Mouse (Mus musculus) spleen, postnatal 4 days (tissue): Measurements from ENCODE around the gene Catsper2.

Source experiments
- DNase-seq, 2 experiments: peaks; one replicate each; pipeline ENCODE4 v3.0.0; 2022; ENCODE audit warnings: low spot score in 2 of 2

The Catsper2 gene

DNA sequence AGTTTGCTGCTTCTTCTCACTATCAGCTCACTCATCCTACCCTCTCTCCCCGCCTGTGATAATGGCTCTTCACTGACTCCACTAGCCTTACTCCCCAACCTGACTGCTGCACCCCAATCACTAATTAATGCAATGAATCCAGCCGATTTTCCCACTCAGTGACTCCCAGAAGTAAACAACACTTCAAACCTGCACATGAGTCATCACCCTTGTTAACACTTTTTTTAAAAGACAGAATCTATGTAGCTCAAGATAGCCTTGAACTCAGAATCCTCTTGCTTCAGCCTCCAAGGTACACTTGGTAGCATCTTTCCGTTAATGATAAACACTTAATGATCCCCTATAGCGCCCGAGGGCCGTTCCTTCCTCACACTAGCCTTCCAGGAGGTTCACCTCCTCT is 59.2 kb downstream of the Catsper2 start:
- no peak for DNase-seq

GRCm38 (mm10) chr2:121353156-121353555 is 60.4 kb downstream of the Catsper2 start:
- no peak for DNase-seq
